Mouse (Mus musculus) hindbrain, postnatal 0 days (tissue): ENCODE data around the gene Leprot. TPM values are rescaled to one million over a fixed set of nuclear protein-coding genes. Genes with fewer than 3 reads are reported as not detected.

Experiments used
- ATAC-seq: fragments of 200-750 bp; cut with Nextera tagmentation; 2 replicates; pipeline ENCODE4 v1.8.0; 2017; ENCODE audit warnings: mild to moderate bottlenecking, moderate TSS enrichment, moderate library complexity
- DNase-seq: peaks from one replicate; pipeline ENCODE4 v3.0.0-alpha.2; 2015; ENCODE audit warnings: low spot score
- H3K27ac ChIP-seq: fragments of 300-500 bp; sonication (generic); 2 replicates; pipeline ENCODE4 v1.5.1; 2014; ENCODE audit warnings: mild to moderate bottlenecking
- H3K27me3 ChIP-seq: fragments of 300-500 bp; sonication (generic); 2 replicates; pipeline ENCODE4 v1.6.1; 2014; ENCODE audit warnings: low read length, mixed read lengths; ENCODE audit not compliant: insufficient read depth
- H3K36me3 ChIP-seq: fragments of 300-500 bp; sonication (generic); 2 replicates; pipeline ENCODE4 v1.6.1; 2014; ENCODE audit warnings: low read length, mixed read lengths; ENCODE audit not compliant: insufficient read depth
- H3K4me1 ChIP-seq: fragments of 300-500 bp; sonication (generic); 2 replicates; pipeline ENCODE4 v1.6.1; 2014; ENCODE audit warnings: antibody characterized with exemption, low read length, mixed read lengths; ENCODE audit not compliant: insufficient read depth
- H3K4me2 ChIP-seq: fragments of 300-500 bp; sonication (generic); 2 replicates; pipeline ENCODE4 v1.6.1; 2014; ENCODE audit warnings: low read depth, mild to moderate bottlenecking, low read length, moderate library complexity, mixed read lengths
- H3K4me3 ChIP-seq: fragments of 300-500 bp; sonication (generic); 2 replicates; pipeline ENCODE4 v1.5.1; 2014; ENCODE audit warnings: low read length
- H3K9ac ChIP-seq: fragments of 300-500 bp; sonication (generic); replicated peaks from 2 replicates; pipeline ENCODE4 v1.6.1; 2014; ENCODE audit warnings: mild to moderate bottlenecking, low read length, moderate library complexity, mixed read lengths
- H3K9me3 ChIP-seq: fragments of 300-500 bp; sonication (generic); 2 replicates; pipeline ENCODE4 v1.6.1; 2016; ENCODE audit warnings: low read length, mixed read lengths
- CTCF ChIP-seq: IDR thresholded peaks from 2 replicates; pipeline ENCODE4 v1.5.1; 2016; ENCODE audit warnings: antibody characterized with exemption, control low read depth, low read depth
- WGBS: fragments of 180-500 bp; shearing (Covaris S2); extraction: QIAGEN DNeasy Blood & Tissue Kit; methylation state at CpG from one replicate; pipeline ENCODE4 v1.1.7; 2014; 5-methylcytosine and 5-hydroxymethylcytosine counted together
- polyA plus RNA-seq: library from polyadenylated mRNA; unstranded; fragments of >200 nt; fragmentation: Nextera tagmentation; extraction: Ambion mirVana; gene quantifications from 2 replicates; pipeline ENCODE4 v1.2.1, GENCODE M21; 2015
- total RNA-seq: library from RNA; depleted of rRNA; stranded (reverse); fragments of >200 nt; gene quantifications from 2 replicates; pipeline ENCODE4 v1.2.3, GENCODE M21; 2014; rRNA removed

Gene Leprot
- total RNA-seq (53.1 and 58.0 TPM in 2 replicates), polyA plus RNA-seq (78.7 and 79.1 TPM in 2 replicates)

GRCm38 (mm10) chr4:101647196-101647905 lies at the start of gene Leprot:
TSS of gene Leprot (plus strand) at chr4:101647718.
- H3K4me2 ChIP-seq: peak within 1 kb of the TSS; percentile 70
- WGBS: under 1% methylated on average over 39 of the region's 39 CpGs
- ATAC-seq (peak; percentile 98), DNase-seq (peak; percentile 98)
- peaks cover 4% of the 10 kb centered on the region; the same call in 1 of the 2 replicates for H3K4me1 ChIP-seq
- peak within 1 kb of the TSS; percentile 90 for H3K9ac ChIP-seq
- H3K9me3 ChIP-seq: no peaks in the 10 kb centered on the region
- H3K27me3 ChIP-seq: no peaks in the 10 kb centered on the region
- H3K36me3 ChIP-seq: no peaks in the 10 kb centered on the region
- H3K4me3 ChIP-seq: peak within 1 kb of the TSS; percentile 98
- peak; percentile 35 for TF ChIP-seq CTCF
- H3K27ac ChIP-seq: peak within 1 kb of the TSS; percentile 91

- no peaks in the 10 kb centered on the region for H3K9me3 ChIP-seq
- H3K9ac ChIP-seq: no peak overlapping the region
- H3K4me1 ChIP-seq: no peaks in the 10 kb centered on the region
- peak; percentile 61 for TF ChIP-seq CTCF
- H3K4me3 ChIP-seq: no peak overlapping the region
- ATAC-seq: no peak
- H3K4me2 ChIP-seq: no peak overlapping the region
- H3K27me3 ChIP-seq: no peaks in the 10 kb centered on the region
- no peak overlapping the region for H3K27ac ChIP-seq
- peak; percentile 64 for DNase-seq
- H3K36me3 ChIP-seq: no peaks in the 10 kb centered on the region; the same call in none of the 2 replicates
Observed at GRCm38 (mm10) chr4:101601758-101602157, 45.8 kb upstream of the Leprot start.

DNA sequence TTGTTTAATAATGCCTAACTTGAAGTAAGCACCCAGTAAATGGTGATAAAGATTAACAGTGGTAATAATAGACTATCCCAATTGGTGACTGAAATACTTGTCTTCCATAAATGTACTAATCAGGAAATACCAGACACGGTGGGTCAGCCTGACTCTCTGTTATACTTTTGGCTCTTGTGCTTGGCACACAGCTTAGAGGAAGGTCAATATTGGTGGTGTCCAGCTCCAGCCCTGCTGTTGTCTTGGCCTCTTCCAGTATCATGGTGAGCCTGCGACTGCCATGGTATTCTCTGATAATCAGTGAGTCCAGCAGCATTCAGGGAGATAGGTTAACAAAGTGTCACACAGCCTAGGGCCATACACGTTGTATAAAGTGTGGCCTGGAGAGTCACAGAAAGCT lies 43.9 kb upstream of the Leprot start:
- 77% methylated on average over 3 of the region's 3 CpGs for WGBS
- Histone ChIP-seq H3K9me3 (no peaks in the 10 kb centered on the region), H3K27ac (no peak overlapping the region), H3K4me3 (no peak overlapping the region), H3K36me3 (no peaks in the 10 kb centered on the region; the same call in 1 of the 2 replicates), H3K4me1 (no peaks in the 10 kb centered on the region), H3K4me2 (no peak overlapping the region), H3K9ac (no peak overlapping the region), H3K27me3 (no peaks in the 10 kb centered on the region)
- no peak for TF ChIP-seq CTCF
- ATAC-seq (no peak), DNase-seq (no peak)

GRCm38 (mm10) chr4:101616520-101616919 lies 31.0 kb upstream of the Leprot start:
- no peak for DNase-seq
- Histone ChIP-seq H3K4me1 (no peaks in the 10 kb centered on the region), H3K9me3 (no peaks in the 10 kb centered on the region), H3K4me3 (no peak overlapping the region), H3K27me3 (no peaks in the 10 kb centered on the region), H3K9ac (no peak overlapping the region), H3K36me3 (peaks cover 26% of the 10 kb centered on the region), H3K4me2 (no peak overlapping the region), H3K27ac (no peak overlapping the region)
- TF ChIP-seq CTCF: no peak
- ATAC-seq: no peak
- 81% methylated on average over 5 of the region's 5 CpGs for WGBS

- Histone ChIP-seq H3K4me1 (no peaks in the 10 kb centered on the region), H3K27ac (no peak overlapping the region), H3K4me2 (no peak overlapping the region), H3K27me3 (no peaks in the 10 kb centered on the region), H3K9ac (no peak overlapping the region), H3K9me3 (no peaks in the 10 kb centered on the region), H3K4me3 (no peak overlapping the region), H3K36me3 (peaks cover 24% of the 10 kb centered on the region)
- peak; percentile 26 for DNase-seq
- 63% methylated on average over 2 of the region's 2 CpGs for WGBS
- ATAC-seq: no peak
- TF ChIP-seq CTCF: peak; percentile 42
Observed at GRCm38 (mm10) chr4:101617742-101618141, 29.8 kb upstream of the Leprot start.

DNA sequence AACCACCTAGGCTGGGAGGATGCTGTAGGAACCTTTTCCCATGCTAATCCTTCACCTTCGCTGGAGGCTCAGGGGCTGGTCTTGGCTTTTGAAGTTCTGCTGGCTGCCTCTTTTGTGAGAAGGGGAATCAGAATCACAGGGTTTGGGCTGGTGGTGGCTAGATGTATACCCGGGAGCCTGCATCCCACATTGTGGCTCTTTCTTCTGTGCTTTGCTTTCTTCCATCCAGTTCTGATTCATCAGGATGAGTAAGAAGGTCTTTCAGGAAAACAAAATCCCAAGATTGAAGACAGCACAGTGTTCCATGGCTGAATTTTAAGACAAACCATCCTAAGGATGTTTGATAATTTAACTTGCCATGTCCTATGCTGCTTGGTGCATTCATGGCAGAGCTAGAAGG lies 27.3 kb upstream of the Leprot start:
- no peaks in the 10 kb centered on the region for H3K27me3 ChIP-seq
- H3K36me3 ChIP-seq: peaks cover 26% of the 10 kb centered on the region
- H3K4me3 ChIP-seq: no peak overlapping the region
- no peak for TF ChIP-seq CTCF
- H3K27ac ChIP-seq: no peak overlapping the region
- ATAC-seq (no peak), DNase-seq (no peak)
- 61% methylated on average over 2 of the region's 2 CpGs for WGBS
- H3K4me1 ChIP-seq: no peaks in the 10 kb centered on the region
- no peaks in the 10 kb centered on the region for H3K9me3 ChIP-seq
- no peak overlapping the region for H3K4me2 ChIP-seq
- H3K9ac ChIP-seq: no peak overlapping the region

- H3K36me3 ChIP-seq: peaks cover 20% of the 10 kb centered on the region; the same call in 1 of the 2 replicates
- no peak overlapping the region for H3K27ac ChIP-seq
- 87% methylated on average over 5 of the region's 5 CpGs for WGBS
Observed at GRCm38 (mm10) chr4:101621241-101621640, 26.3 kb upstream of the Leprot start.

More at GRCm38 (mm10) chr4:101621241-101621640, 26.3 kb upstream of the Leprot start:
- H3K4me2 ChIP-seq: no peak overlapping the region
- DNase-seq (no peak), ATAC-seq (no peak)
- H3K4me1 ChIP-seq: no peaks in the 10 kb centered on the region
- H3K9me3 ChIP-seq: no peaks in the 10 kb centered on the region
- H3K4me3 ChIP-seq: no peak overlapping the region
- no peak for TF ChIP-seq CTCF
- H3K27me3 ChIP-seq: no peaks in the 10 kb centered on the region
- H3K9ac ChIP-seq: no peak overlapping the region
